22 mouse cellular contexts compared by ENCODE assay signal in genomic region chr7:140952441-140952840, GRCm38 (mm10). TPM values are rescaled to one million over a fixed set of nuclear protein-coding genes. Genes with fewer than 3 reads are reported as not detected.
DNase-seq lines count a peak whose midpoint lies in the region; ATAC-seq and TF ChIP-seq lines count a peak whose summit lies in the region.
"Had no signal": no experiment of that assay in that cellular context is flagged by ENCODE, and none has a peak within 500 bp of the region (broad histone marks: within the 10 kb centered on the region; RNA-seq: fewer than 3 reads in every experiment).

No protein-coding gene starts in this region.

- H3K9ac ChIP-seq in embryonic facial prominence, embryonic 15.5 days: no peak overlapping the region
- H3K9ac ChIP-seq: liver, embryonic 13.5 days had no signal

- ATAC-seq in megakaryocyte, adult 5-6 weeks (ENCODE audit: poor library complexity, severe bottlenecking): no peak
- ATAC-seq in embryonic facial prominence, embryonic 15.5 days (ENCODE audit: insufficient number of reproducible peaks, low FRiP score, low TSS enrichment, low read depth): no peak
- ATAC-seq: hindbrain, postnatal 0 days had no signal

- H3K36me3 ChIP-seq in kidney, adult 2 months (ENCODE audit: control insufficient read depth, insufficient read depth, low read length): no peaks in the 10 kb centered on the region
- H3K36me3 ChIP-seq in megakaryocyte, embryonic 14.5 days (replicated peaks; ENCODE audit: low read length): peaks cover 70% of the 10 kb centered on the region
- peaks cover 33% of the 10 kb centered on the region for H3K36me3 ChIP-seq in embryonic facial prominence, embryonic 15.5 days
- peaks cover 26% of the 10 kb centered on the region for H3K36me3 ChIP-seq in macrophage (ENCODE audit: inconsistent target)

- no peak for DNase-seq in kidney, adult 2 months
- no peak for DNase-seq in kidney, postnatal 14 days
- DNase-seq in retina, embryonic 14.5 days (ENCODE audit: low spot score): no peak
- DNase-seq: adrenal gland, adult 8-10 months; cerebellum, postnatal 10 days; kidney, adult 8-10 months; kidney, postnatal 4 days; liver, embryonic 13.5 days; lung, postnatal 10 days; right cerebral cortex, postnatal 4 days; thymus, postnatal 4 days had no signal

- 77% methylated on average over 7 of the region's 7 CpGs for WGBS in kidney, adult 2 months
- 56% methylated on average over 7 of the region's 7 CpGs for WGBS in embryonic facial prominence, embryonic 15.5 days
- 92% methylated on average over 7 of the region's 7 CpGs for WGBS in macrophage (ENCODE audit: missing documents)

- H3K4me2 ChIP-seq in embryonic facial prominence, embryonic 15.5 days (replicated peaks): peak overlapping the region; percentile 82

- H3K9me3 ChIP-seq in megakaryocyte, embryonic 14.5 days: no peaks in the 10 kb centered on the region
- no peaks in the 10 kb centered on the region for H3K9me3 ChIP-seq in embryonic facial prominence, embryonic 15.5 days (replicated peaks)
- H3K9me3 ChIP-seq: forebrain, embryonic 10.5 days; hindbrain, embryonic 10.5 days; liver, embryonic 13.5 days had no signal

- TF ChIP-seq CTCF in kidney, adult 2 months (conservative IDR thresholded peaks at IDR 0.05; ENCODE audit: insufficient read depth, insufficient read length, low read depth, low read length): no peak

- H3K27me3 ChIP-seq in kidney, adult 2 months (replicated peaks; ENCODE audit: control insufficient read depth, insufficient read depth, low read length): no peaks in the 10 kb centered on the region
- no peaks in the 10 kb centered on the region for H3K27me3 ChIP-seq in megakaryocyte, embryonic 14.5 days (replicated peaks)
- no peaks in the 10 kb centered on the region for H3K27me3 ChIP-seq in embryonic facial prominence, embryonic 15.5 days
- H3K27me3 ChIP-seq: liver, embryonic 13.5 days had no signal

- H3K27ac ChIP-seq in kidney, adult 2 months (ENCODE audit: insufficient read depth, low read depth, low read length): peak overlapping the region; percentile 60; the same call in 1 of the 2 replicates
- peak overlapping the region; percentile 98; the same call in 1 of the 2 replicates for H3K27ac ChIP-seq in embryonic facial prominence, embryonic 15.5 days (replicated peaks)
- H3K27ac ChIP-seq in macrophage: peak overlapping the region; percentile 94
- H3K27ac ChIP-seq: forebrain, embryonic 10.5 days; hindbrain, embryonic 10.5 days; hindbrain, postnatal 0 days had no signal

- peaks cover 58% of the 10 kb centered on the region for H3K79me2 ChIP-seq in macrophage (ENCODE audit: inconsistent target)

- no peaks in the 10 kb centered on the region for H3K4me1 ChIP-seq in kidney, adult 2 months (ENCODE audit: control insufficient read depth, insufficient read depth, low read length)
- peaks cover 99% of the 10 kb centered on the region for H3K4me1 ChIP-seq in megakaryocyte, embryonic 14.5 days
- peaks cover 64% of the 10 kb centered on the region for H3K4me1 ChIP-seq in embryonic facial prominence, embryonic 15.5 days

- H3K4me3 ChIP-seq in kidney, adult 2 months (ENCODE audit: insufficient read depth, low read depth, low read length): no peak overlapping the region
- H3K4me3 ChIP-seq in megakaryocyte, embryonic 14.5 days (replicated peaks): peak overlapping the region; percentile 64
- H3K4me3 ChIP-seq in embryonic facial prominence, embryonic 15.5 days (replicated peaks): no peak overlapping the region; the same call in 1 of the 2 replicates
- H3K4me3 ChIP-seq in macrophage (ENCODE audit: inconsistent target): no peak overlapping the region
- H3K4me3 ChIP-seq: forebrain, embryonic 10.5 days; hindbrain, embryonic 10.5 days; liver, embryonic 13.5 days had no signal

- TF ChIP-seq POLR2A in kidney, adult 2 months (IDR thresholded peaks at IDR 0.05; ENCODE audit: low read depth, low read length): no peak

RNA-seq across cellular contexts. Expression of gene Ifitm5, which starts 2.4 kb away (rescaled TPM):
- polyA plus RNA-seq in kidney, adult 2 months (2012; rRNA removed): 0.87 and 1.4 TPM in 2 replicates
- polyA plus RNA-seq in megakaryocyte, embryonic 14.5 days (2012; ENCODE audit: insufficient read depth, low replicate concordance): not detected in 2 replicates
- total RNA-seq in megakaryocyte, adult 5-6 weeks (2015): 0.78 and 2.3 TPM in 2 replicates
- 1.3 TPM in 1 of 2 replicates, not detected in the other for total RNA-seq in megakaryocyte, adult 5-6 weeks (2017)
- polyA plus RNA-seq in embryonic facial prominence, embryonic 15.5 days (2015; fragmentation: Nextera tagmentation; extraction: Ambion mirVana): 110 and 112 TPM in 2 replicates
- total RNA-seq in macrophage (2018; cell fraction: chromatin; rRNA removed): 10 to 100 TPM in 10 of 26 experiments, 1 to 10 TPM in 16; 3.1 to 25.5 (median 8.4) TPM
- total RNA-seq in macrophage (2018; cell fraction: cytosol; rRNA removed): 1 to 10 TPM in 2 of 26 experiments, under 1 TPM in 23, not detected in 1; 0.22 to 1.3 (median 0.46) TPM
- total RNA-seq in macrophage (2018; cell fraction: nucleus; rRNA removed): 10 to 100 TPM in 11 of 26 experiments, 1 to 10 TPM in 15; 3.0 to 27.1 (median 9.1) TPM
- 0.30 to 1.0 TPM in 2 of 3 replicates, not detected in the other for polyA plus RNA-seq in macrophage (2018)
- total RNA-seq: gastrocnemius, adult 18-20 months; granulocyte monocyte progenitor cell, adult 5-6 weeks; hindbrain, postnatal 0 days; layer of hippocampus, postnatal 10 days had no signal
- polyA plus RNA-seq: hindbrain, postnatal 0 days had no signal

RNA-seq across cellular contexts. Expression of gene Gm45717, which starts 3.3 kb away (rescaled TPM):
- 0.27 TPM in 1 of 2 replicates, not detected in the other for polyA plus RNA-seq in kidney, adult 2 months (2012; rRNA removed)
- polyA plus RNA-seq in megakaryocyte, embryonic 14.5 days (2012; ENCODE audit: insufficient read depth, low replicate concordance): not detected in 2 replicates
- not detected in 2 replicates for total RNA-seq in megakaryocyte, adult 5-6 weeks (2015)
- total RNA-seq in megakaryocyte, adult 5-6 weeks (2017): 0.88 TPM in 1 of 2 replicates, not detected in the other
- 0.96 TPM in 1 of 2 replicates, not detected in the other for polyA plus RNA-seq in embryonic facial prominence, embryonic 15.5 days (2015; fragmentation: Nextera tagmentation; extraction: Ambion mirVana)
- 1 to 10 TPM in 5 of 26 experiments, not detected in 21; 3.0 to 7.9 (median 4.0) TPM for total RNA-seq in macrophage (2018; cell fraction: chromatin; rRNA removed)
- total RNA-seq in macrophage (2018; cell fraction: cytosol; rRNA removed): under 1 TPM in 3 of 26 experiments, not detected in 23; 0.42 to 0.77 (median 0.47) TPM
- total RNA-seq in macrophage (2018; cell fraction: nucleus; rRNA removed): 1 to 10 TPM in 3 of 26 experiments, not detected in 23; 3.0 to 3.6 (median 3.0) TPM
- 0.87 TPM in 1 of 3 replicates, not detected in the others for polyA plus RNA-seq in macrophage (2018)
- total RNA-seq: adrenal gland, adult 8-10 months; gastrocnemius, adult 18-20 months; granulocyte monocyte progenitor cell, adult 5-6 weeks; hindbrain, postnatal 0 days; layer of hippocampus, postnatal 10 days had no signal
- polyA plus RNA-seq: heart, embryonic 16.5 days; liver, embryonic 13.5 days had no signal

RNA-seq across cellular contexts. Expression of gene Ifitm2, which starts 3.3 kb away (rescaled TPM):
- 642 and 737 TPM in 2 replicates for polyA plus RNA-seq in kidney, adult 2 months (2012; rRNA removed)
- 93.8 and 722 TPM in 2 replicates for polyA plus RNA-seq in megakaryocyte, embryonic 14.5 days (2012; ENCODE audit: insufficient read depth, low replicate concordance)
- 773 and 813 TPM in 2 replicates for total RNA-seq in megakaryocyte, adult 5-6 weeks (2015)
- 401 and 447 TPM in 2 replicates for total RNA-seq in megakaryocyte, adult 5-6 weeks (2017)
- 1,542 and 1,589 TPM in 2 replicates for polyA plus RNA-seq in embryonic facial prominence, embryonic 15.5 days (2015; fragmentation: Nextera tagmentation; extraction: Ambion mirVana)
- total RNA-seq in macrophage (2018; cell fraction: chromatin; rRNA removed): 100 to 1,000 TPM in 1 of 26 experiments, 10 to 100 TPM in 25; 15.1 to 108 (median 29.7) TPM
- total RNA-seq in macrophage (2018; cell fraction: cytosol; rRNA removed): 1,000 to 10,000 TPM in 1 of 26 experiments, 100 to 1,000 TPM in 25; 564 to 1,058 (median 751) TPM
- total RNA-seq in macrophage (2018; cell fraction: nucleus; rRNA removed): 100 to 1,000 TPM in 25 of 26 experiments, 10 to 100 TPM in 1; 46.7 to 361 (median 143) TPM
- 471 to 1,093 TPM (median 749 TPM) in 3 replicates for polyA plus RNA-seq in macrophage (2018)

RNA-seq across cellular contexts. Expression of gene Pgghg, which starts 11.2 kb away (rescaled TPM):
- 58.0 and 71.2 TPM in 2 replicates for polyA plus RNA-seq in kidney, adult 2 months (2012; rRNA removed)
- 6.6 and 7.4 TPM in 2 replicates for polyA plus RNA-seq in megakaryocyte, embryonic 14.5 days (2012; ENCODE audit: insufficient read depth, low replicate concordance)
- total RNA-seq in megakaryocyte, adult 5-6 weeks (2015): 8.7 and 9.3 TPM in 2 replicates
- 7.8 and 10.2 TPM in 2 replicates for total RNA-seq in megakaryocyte, adult 5-6 weeks (2017)
- polyA plus RNA-seq in embryonic facial prominence, embryonic 15.5 days (2015; fragmentation: Nextera tagmentation; extraction: Ambion mirVana): 26.3 and 29.0 TPM in 2 replicates
- total RNA-seq in macrophage (2018; cell fraction: chromatin; rRNA removed): 10 to 100 TPM in 24 of 26 experiments, 1 to 10 TPM in 2; 9.5 to 26.3 (median 16.0) TPM
- total RNA-seq in macrophage (2018; cell fraction: cytosol; rRNA removed): 1 to 10 TPM; 3.7 to 9.5 (median 5.8) TPM
- 10 to 100 TPM in 24 of 26 experiments, 1 to 10 TPM in 2; 8.4 to 25.0 (median 13.3) TPM for total RNA-seq in macrophage (2018; cell fraction: nucleus; rRNA removed)
- polyA plus RNA-seq in macrophage (2018): 6.3 to 9.2 TPM (median 7.2 TPM) in 3 replicates

RNA-seq across cellular contexts. Expression of gene Ifitm1, which starts 14.6 kb away (rescaled TPM):
- 125 and 135 TPM in 2 replicates for polyA plus RNA-seq in kidney, adult 2 months (2012; rRNA removed)
- 27.5 and 76.2 TPM in 2 replicates for polyA plus RNA-seq in megakaryocyte, embryonic 14.5 days (2012; ENCODE audit: insufficient read depth, low replicate concordance)
- 110 and 111 TPM in 2 replicates for total RNA-seq in megakaryocyte, adult 5-6 weeks (2015)
- total RNA-seq in megakaryocyte, adult 5-6 weeks (2017): 48.4 and 56.3 TPM in 2 replicates
- 126 and 137 TPM in 2 replicates for polyA plus RNA-seq in embryonic facial prominence, embryonic 15.5 days (2015; fragmentation: Nextera tagmentation; extraction: Ambion mirVana)
- 100 to 1,000 TPM in 1 of 26 experiments, 10 to 100 TPM in 25; 10.2 to 127 (median 30.9) TPM for total RNA-seq in macrophage (2018; cell fraction: chromatin; rRNA removed)
- 10 to 100 TPM in 5 of 26 experiments, 1 to 10 TPM in 21; 2.6 to 12.8 (median 6.1) TPM for total RNA-seq in macrophage (2018; cell fraction: cytosol; rRNA removed)
- total RNA-seq in macrophage (2018; cell fraction: nucleus; rRNA removed): 100 to 1,000 TPM in 7 of 26 experiments, 10 to 100 TPM in 18, 1 to 10 TPM in 1; 9.7 to 177 (median 37.1) TPM
- 4.7 to 18.2 TPM (median 4.8 TPM) in 3 replicates for polyA plus RNA-seq in macrophage (2018)

Comparison
In these comparisons a context has a peak if more than half of its experiments do, and no peak if none do; other contexts are left out.
1. RNA of gene Ifitm5, which starts 2.4 kb away (polyA plus RNA-seq): 110 to 112 TPM in embryonic facial prominence, embryonic 15.5 days; 0.87 to 1.4 TPM in kidney, adult 2 months, 0.30 to 1.0 TPM in macrophage and not detected in megakaryocyte, embryonic 14.5 days; every median in the first group is over 10 times any median in the second.
2. Peak in every context shown above with its lines, with median percentiles within 50 percentile points of each other: H3K27ac ChIP-seq.